Mouse (Mus musculus) intestine, postnatal 0 days (tissue): ENCODE data around the gene Usp48. TPM values are rescaled to one million over a fixed set of nuclear protein-coding genes. Genes with fewer than 3 reads are reported as not detected.
A peak's percentile ranks its signal among the peaks of the same experiment; 100 is the strongest.

Experiments
- ATAC-seq: fragments of 200-750 bp; cut with Nextera tagmentation; 2 replicates; pipeline ENCODE4 v1.8.0; 2017; ENCODE audit warnings: mild to moderate bottlenecking, moderate TSS enrichment, moderate library complexity
- H3K27ac ChIP-seq: fragments of 300-500 bp; sonication (generic); 2 replicates; pipeline ENCODE4 v1.5.1; 2014; ENCODE audit warnings: mild to moderate bottlenecking, low read depth, low read length, moderate library complexity
- H3K27me3 ChIP-seq: fragments of 300-500 bp; sonication (generic); replicated peaks from 2 replicates; pipeline ENCODE4 v1.6.1; 2014; ENCODE audit warnings: low read length, mixed read lengths; ENCODE audit not compliant: control insufficient read depth, insufficient read depth
- H3K36me3 ChIP-seq: fragments of 300-500 bp; sonication (generic); 2 replicates; pipeline ENCODE4 v1.6.1; 2014; ENCODE audit warnings: mild to moderate bottlenecking, moderate library complexity; ENCODE audit not compliant: control insufficient read depth, insufficient read depth
- H3K4me1 ChIP-seq: fragments of 300-500 bp; sonication (generic); replicated peaks from 2 replicates; pipeline ENCODE4 v1.6.1; 2014; ENCODE audit warnings: antibody characterized with exemption, low read length, mixed read lengths; ENCODE audit not compliant: control insufficient read depth, insufficient read depth
- H3K4me2 ChIP-seq: fragments of 300-500 bp; sonication (generic); replicated peaks from 2 replicates; pipeline ENCODE4 v1.6.1; 2014; ENCODE audit warnings: low read depth, mild to moderate bottlenecking, moderate library complexity
- H3K4me3 ChIP-seq: fragments of 300-500 bp; sonication (generic); 2 replicates; pipeline ENCODE4 v1.5.1; 2014; ENCODE audit warnings: low read depth, low read length
- H3K9ac ChIP-seq: fragments of 300-500 bp; sonication (generic); 2 replicates; pipeline ENCODE4 v1.6.1; 2014; ENCODE audit warnings: mild to moderate bottlenecking, low read depth, low read length
- H3K9me3 ChIP-seq: fragments of 300-500 bp; sonication (generic); 2 replicates; pipeline ENCODE4 v1.6.1; 2016; ENCODE audit warnings: mixed run types; ENCODE audit not compliant: control insufficient read depth
- CTCF ChIP-seq: sonication (generic); IDR thresholded peaks from 2 replicates; pipeline ENCODE4 v1.5.1; 2016; ENCODE audit warnings: low read depth, mild to moderate bottlenecking, control low read depth, antibody characterized with exemption, moderate library complexity
- WGBS: fragments of 180-500 bp; shearing (Covaris S2); extraction: QIAGEN DNeasy Blood & Tissue Kit; methylation state at CpG from one replicate; pipeline ENCODE4 v1.1.7; 2014; 5-methylcytosine and 5-hydroxymethylcytosine counted together
- polyA plus RNA-seq: library from polyadenylated mRNA; unstranded; fragments of >200 nt; fragmentation: Nextera tagmentation; extraction: Ambion mirVana; gene quantifications from 2 replicates; pipeline ENCODE4 v1.2.1, GENCODE M21; 2015

Usp48 gene
- polyA plus RNA-seq, 1 experiment from 2014 or later: 33.3 TPM

- no peaks in the 10 kb centered on the region for H3K36me3 ChIP-seq
- no peak for TF ChIP-seq CTCF
- no peak overlapping the region for H3K4me3 ChIP-seq
- WGBS: 77% methylated on average over 5 of the region's 5 CpGs
- H3K4me1 ChIP-seq: no peaks in the 10 kb centered on the region
- no peak overlapping the region for H3K4me2 ChIP-seq
- peaks cover 17% of the 10 kb centered on the region for H3K27me3 ChIP-seq
- H3K9ac ChIP-seq: no peak overlapping the region
- no peak overlapping the region for H3K27ac ChIP-seq
- no peak for ATAC-seq
- H3K9me3 ChIP-seq: no peaks in the 10 kb centered on the region
These were observed 92.7 kb downstream of the Usp48 start for GRCm38 (mm10) chr4:137686303-137686702.

GRCm38 (mm10) chr4:137687234-137687825 is 93.8 kb downstream of the Usp48 start:
- no peak for ATAC-seq
- TF ChIP-seq CTCF: no peak
- Histone ChIP-seq H3K27ac (no peak overlapping the region), H3K9ac (no peak overlapping the region), H3K36me3 (no peaks in the 10 kb centered on the region), H3K9me3 (no peaks in the 10 kb centered on the region), H3K4me1 (no peaks in the 10 kb centered on the region), H3K4me3 (no peak overlapping the region), H3K4me2 (no peak overlapping the region), H3K27me3 (peaks cover 8% of the 10 kb centered on the region)
- WGBS: 59% methylated on average over 14 of the region's 14 CpGs

- H3K27ac ChIP-seq: no peak overlapping the region
- WGBS: 60% methylated on average over 10 of the region's 10 CpGs
- peak; percentile 20; the same call in 1 of the 2 replicates for ATAC-seq
These were observed 98.8 kb downstream of the Usp48 start for GRCm38 (mm10) chr4:137692107-137692902.

GRCm38 (mm10) chr4:137695300-137695699 is 101.7 kb downstream of the Usp48 start:
- Histone ChIP-seq H3K27ac (no peak overlapping the region), H3K4me1 (peaks cover 9% of the 10 kb centered on the region; the same call in 1 of the 2 replicates), H3K4me2 (no peak overlapping the region), H3K36me3 (no peaks in the 10 kb centered on the region), H3K9me3 (no peaks in the 10 kb centered on the region), H3K4me3 (no peak overlapping the region), H3K9ac (no peak overlapping the region), H3K27me3 (no peaks in the 10 kb centered on the region)
- 59% methylated on average over 8 of the region's 8 CpGs for WGBS
- no peak for ATAC-seq
- TF ChIP-seq CTCF: no peak

More at GRCm38 (mm10) chr4:137692107-137692902, 98.8 kb downstream of the Usp48 start:
- H3K36me3 ChIP-seq: no peaks in the 10 kb centered on the region
- no peaks in the 10 kb centered on the region for H3K9me3 ChIP-seq
- TF ChIP-seq CTCF: no peak
- no peak overlapping the region for H3K9ac ChIP-seq
- H3K4me3 ChIP-seq: no peak overlapping the region
- no peaks in the 10 kb centered on the region for H3K27me3 ChIP-seq
- H3K4me1 ChIP-seq: no peaks in the 10 kb centered on the region
- no peak overlapping the region for H3K4me2 ChIP-seq

GRCm38 (mm10) chr4:137695900-137696299 is 102.3 kb downstream of the Usp48 start:
- no peaks in the 10 kb centered on the region for H3K9me3 ChIP-seq
- WGBS: 16% methylated on average over 4 of the region's 4 CpGs
- H3K36me3 ChIP-seq: no peaks in the 10 kb centered on the region
- H3K9ac ChIP-seq: no peak overlapping the region
- no peak for ATAC-seq
- no peak overlapping the region for H3K27ac ChIP-seq
- peaks cover 9% of the 10 kb centered on the region; the same call in 1 of the 2 replicates for H3K4me1 ChIP-seq
- no peaks in the 10 kb centered on the region for H3K27me3 ChIP-seq
- no peak for TF ChIP-seq CTCF
- H3K4me3 ChIP-seq: no peak overlapping the region
- H3K4me2 ChIP-seq: no peak overlapping the region

- 76% methylated on average over 13 of the region's 13 CpGs for WGBS
- Histone ChIP-seq H3K9ac (no peak overlapping the region), H3K27ac (no peak overlapping the region), H3K4me3 (no peak overlapping the region), H3K9me3 (no peaks in the 10 kb centered on the region), H3K27me3 (no peaks in the 10 kb centered on the region), H3K4me1 (peaks cover 9% of the 10 kb centered on the region; the same call in 1 of the 2 replicates), H3K4me2 (no peak overlapping the region), H3K36me3 (no peaks in the 10 kb centered on the region)
- ATAC-seq: no peak
- no peak for TF ChIP-seq CTCF
These were observed 103.8 kb downstream of the Usp48 start for GRCm38 (mm10) chr4:137697156-137697885.
